Mouse (Mus musculus) lung, postnatal 4 days (tissue): ENCODE measurements around the gene Il10ra.

Experiments used
- DNase-seq, 2 experiments: peaks; one replicate each; pipeline ENCODE4 v3.0.0; 2021

Gene Il10ra

GRCm38 (mm10) chr9:45259065-45259464 is 9.9 kb downstream of the Il10ra start:
- no peak for DNase-seq

GRCm38 (mm10) chr9:45255967-45256366 is 13.0 kb downstream of the Il10ra start:
- DNase-seq = no peak

GRCm38 (mm10) chr9:45255431-45255830 is 13.5 kb downstream of the Il10ra start:
- DNase-seq = no peak

- no peak for DNase-seq
Measured at GRCm38 (mm10) chr9:45254605-45255004, 14.3 kb downstream of the Il10ra start.

- DNase-seq = no peak
Measured at GRCm38 (mm10) chr9:45254021-45254420, 14.9 kb downstream of the Il10ra start.

DNA sequence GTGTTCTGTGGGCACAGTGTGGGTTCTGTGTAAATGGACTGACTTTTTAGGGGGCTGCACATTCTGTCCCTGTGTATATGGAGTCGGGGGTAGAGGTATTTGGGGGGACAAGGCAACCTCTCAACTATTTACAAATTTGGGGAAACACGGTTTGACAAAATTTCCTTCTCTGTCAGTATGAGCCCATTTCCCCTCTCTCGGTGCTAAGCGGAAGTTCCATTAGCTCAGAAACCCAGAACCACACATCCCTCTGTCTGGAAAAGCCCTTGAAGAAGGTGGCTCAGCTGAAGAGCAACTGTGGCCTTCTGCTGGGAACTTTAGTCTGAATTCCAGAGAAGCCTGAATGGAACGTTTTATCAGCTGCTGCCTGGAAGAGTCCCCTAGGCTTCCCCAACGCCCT is 16.6 kb downstream of the Il10ra start:
- DNase-seq = no peak

- DNase-seq = no peak
Measured at GRCm38 (mm10) chr9:45251990-45252389, 17.0 kb downstream of the Il10ra start.

- no peak for DNase-seq
Measured at GRCm38 (mm10) chr9:45251281-45251680, 17.7 kb downstream of the Il10ra start.

- DNase-seq = no peak
Measured at GRCm38 (mm10) chr9:45250306-45250705, 18.6 kb downstream of the Il10ra start.

DNA sequence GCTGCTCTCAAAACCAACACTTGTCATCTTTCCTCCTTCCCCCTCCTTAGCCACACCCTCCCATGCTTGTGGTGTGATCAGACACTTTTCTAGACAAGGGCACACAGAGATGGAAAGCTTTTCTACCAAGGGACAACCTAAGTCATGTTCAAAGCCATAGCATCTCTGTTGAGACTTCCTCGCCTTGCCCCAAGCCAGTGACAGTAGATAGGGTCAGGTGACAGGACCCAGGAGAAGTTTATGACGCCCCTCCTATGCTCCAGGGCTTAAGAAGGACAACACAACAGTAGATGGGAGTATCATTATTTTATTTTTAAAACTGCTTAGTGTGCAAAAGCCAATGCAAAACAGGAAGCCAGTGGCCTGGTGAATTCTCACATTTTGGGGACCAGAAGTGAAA is 21.4 kb downstream of the Il10ra start:
- DNase-seq = no peak

DNA sequence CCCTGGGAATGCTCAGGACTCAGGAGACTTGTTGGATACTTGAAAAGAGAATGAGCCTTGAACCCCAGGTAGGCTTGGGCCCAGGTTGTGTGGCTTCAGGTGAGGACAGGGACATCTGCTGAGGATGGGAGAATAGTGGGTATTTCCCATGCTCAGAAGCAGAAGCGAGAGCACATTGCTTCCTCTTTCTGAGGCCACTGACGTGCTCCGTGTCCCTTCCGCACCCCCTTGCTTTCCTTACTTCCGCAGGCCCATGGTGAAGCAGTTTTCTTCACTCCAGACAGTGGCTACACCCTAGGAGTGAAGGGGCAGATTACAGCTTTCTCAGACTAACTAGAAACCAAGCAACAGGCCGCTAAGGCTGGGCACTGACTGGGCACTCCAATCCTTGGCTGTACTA is 22.9 kb downstream of the Il10ra start:
- peak; percentile 57 for DNase-seq

DNA sequence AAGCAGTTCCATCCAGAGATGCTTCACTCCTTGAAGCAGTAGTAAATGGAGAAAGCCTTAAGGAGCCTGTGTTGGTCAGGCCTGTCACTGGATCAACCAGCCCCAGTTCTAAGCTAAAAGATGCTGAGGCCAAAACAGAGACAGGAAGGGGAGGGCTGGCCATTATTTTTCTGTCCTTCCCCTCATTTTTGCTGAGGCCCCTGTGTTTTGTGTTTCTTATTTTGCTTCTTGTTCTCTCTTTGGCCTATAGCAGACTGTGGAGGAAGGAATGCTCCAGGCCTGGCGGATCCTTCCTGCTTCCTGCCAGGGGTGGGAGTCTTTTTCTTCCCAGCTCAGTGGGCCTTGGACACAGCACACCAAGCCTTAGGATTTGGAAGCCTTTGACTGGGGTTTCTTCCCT is 23.5 kb downstream of the Il10ra start:
- DNase-seq = no peak

DNA sequence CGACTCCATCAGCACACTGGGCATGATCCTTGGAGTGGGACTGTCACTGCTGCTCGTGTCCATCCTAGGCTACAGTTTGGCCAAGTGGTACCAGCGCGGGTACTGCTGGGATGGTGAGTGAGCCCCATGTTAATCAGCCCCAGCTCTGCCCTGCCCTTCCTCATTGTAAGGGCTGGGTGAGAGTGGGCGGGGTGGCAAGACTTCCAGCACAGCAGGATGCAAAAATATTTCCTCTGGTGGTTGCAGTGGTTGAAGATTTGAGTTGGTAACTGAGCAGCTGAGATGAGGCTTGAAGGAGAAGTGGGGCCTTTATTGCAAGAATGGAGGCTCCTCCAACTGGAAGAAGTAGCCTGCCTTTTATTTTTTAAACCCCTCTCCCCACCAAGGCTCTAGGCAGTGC is 27.6 kb downstream of the Il10ra start:
- DNase-seq = peak; percentile 29 to 34

- DNase-seq = no peak
Measured at GRCm38 (mm10) chr9:45236744-45237143, 32.2 kb downstream of the Il10ra start.

- DNase-seq = no peak
Measured at GRCm38 (mm10) chr9:45235668-45236227, 33.2 kb downstream of the Il10ra start.

GRCm38 (mm10) chr9:45229359-45229758 is 39.6 kb downstream of the Il10ra start:
- no peak for DNase-seq

DNA sequence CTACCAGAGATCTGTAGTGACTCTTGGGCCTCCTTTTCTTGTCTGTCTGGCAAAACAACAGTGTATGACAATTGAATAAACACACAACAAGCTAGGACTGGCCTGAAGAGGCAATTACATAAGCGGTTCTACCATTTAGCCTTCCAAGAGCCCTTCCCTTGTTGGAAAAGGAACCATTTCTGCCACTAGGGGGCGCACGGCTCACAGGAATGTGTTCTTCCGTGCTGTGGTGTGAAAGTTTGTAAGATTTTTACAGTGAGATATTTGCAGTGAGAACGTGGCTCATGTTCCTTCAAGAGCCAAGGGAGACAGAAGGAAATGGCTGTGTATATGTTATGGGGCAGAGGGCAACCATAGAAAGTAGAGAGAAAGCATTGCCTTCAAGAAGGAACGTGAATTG is 47.4 kb downstream of the Il10ra start:
- peak; percentile 78 to 91 for DNase-seq

- no peak for DNase-seq
Measured at GRCm38 (mm10) chr9:45219644-45220043, 49.3 kb downstream of the Il10ra start.

- DNase-seq = no peak
Measured at GRCm38 (mm10) chr9:45215526-45216179, 53.3 kb downstream of the Il10ra start.

DNA sequence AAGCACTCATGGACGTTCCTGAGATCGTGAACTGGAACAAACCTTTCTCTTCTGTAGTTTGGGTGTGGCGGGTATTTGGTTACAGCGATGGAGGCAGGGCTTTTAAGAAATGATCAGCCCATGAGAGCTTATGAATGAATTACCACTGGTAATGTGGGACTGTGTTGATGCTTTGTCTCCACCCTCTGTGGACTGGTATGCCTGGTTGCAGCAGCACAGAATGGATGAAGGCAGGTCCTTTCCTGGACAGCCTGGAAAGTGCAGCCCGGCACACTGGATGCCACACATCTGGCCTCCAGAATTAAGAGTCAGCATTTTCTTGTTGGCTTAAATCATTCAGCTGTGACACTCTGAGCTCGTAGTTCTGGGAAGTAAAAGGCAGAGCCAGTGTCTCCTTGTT is 56.9 kb downstream of the Il10ra start:
- DNase-seq = no peak

DNA sequence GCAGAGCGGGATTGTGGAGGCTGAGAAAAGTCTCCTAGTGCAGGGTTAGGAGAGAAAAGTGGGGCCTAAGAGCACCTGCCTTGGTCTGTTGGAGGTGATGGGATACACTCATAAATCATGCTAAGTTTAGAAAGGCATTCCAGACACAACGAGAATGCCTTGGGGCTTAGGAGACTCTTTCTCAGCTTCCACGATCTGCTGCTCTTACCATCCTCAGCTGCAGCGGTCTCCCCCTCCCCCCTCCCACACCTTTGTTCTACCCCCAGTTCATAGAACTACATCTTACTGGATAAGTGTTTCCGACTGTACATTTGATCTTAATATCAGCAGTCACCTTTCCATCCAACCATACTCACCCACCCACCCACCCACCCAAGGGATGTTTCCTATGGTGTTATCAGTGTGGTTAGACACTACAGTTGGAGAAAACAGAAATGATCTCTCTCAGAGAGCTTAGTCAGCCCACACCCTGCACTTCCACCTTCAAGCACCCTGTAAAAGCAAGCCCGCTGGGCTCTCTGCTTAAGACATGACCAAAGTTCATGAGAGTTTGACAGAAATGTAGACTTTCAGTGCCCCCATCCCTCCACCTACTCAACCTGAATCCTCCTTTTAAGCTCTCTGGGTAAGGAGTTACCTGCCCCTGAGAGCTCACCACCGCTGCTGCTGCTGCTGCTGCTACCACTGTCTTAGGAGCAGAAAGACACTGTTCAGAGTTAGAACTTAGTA is 61.8 kb downstream of the Il10ra start:
- no peak for DNase-seq

- no peak for DNase-seq
Measured at GRCm38 (mm10) chr9:45206121-45206520, 62.8 kb downstream of the Il10ra start.

GRCm38 (mm10) chr9:45205143-45205542 is 63.8 kb downstream of the Il10ra start:
- no peak for DNase-seq
